Mouse (Mus musculus) CH12.LX (cell line): ENCODE measurements at regions not wholly inside any gene's neighbourhood (a gene's known extent, or its start where the extent isn't known, plus 50 kb on each side); places are given as distances from the start of the nearest gene placed in this dataset.

Source experiments
- DNase-seq: peaks from one replicate; pipeline ENCODE4 v3.0.0-alpha.2; 2013; ENCODE audit errors: extremely low read depth
- H3K27ac ChIP-seq: 2 replicates; pipeline ENCODE4 v1.5.1; 2012; ENCODE audit warnings: low read depth, mild to moderate bottlenecking, control low read depth, moderate library complexity; ENCODE audit not compliant: insufficient read depth
- H3K27me3 ChIP-seq: replicated peaks from 2 replicates; pipeline ENCODE3; 2012; ENCODE audit warnings: inconsistent platforms
- H3K36me3 ChIP-seq, 2 experiments: replicated peaks in 1 of 2; 2 replicates each; pipeline versions ENCODE3 to v1.6.1; 2012; ENCODE audit warnings: inconsistent platforms in 1 of 2, low read length in 1 of 2, mild to moderate bottlenecking in 1 of 2, mixed read lengths in 1 of 2, moderate library complexity in 1 of 2; ENCODE audit not compliant: control insufficient read depth in 1 of 2, insufficient read depth in 1 of 2
- H3K4me1 ChIP-seq, 2 experiments: 2 replicates each; pipeline ENCODE4 v1.6.1; 2012; ENCODE audit warnings: inconsistent platforms in 1 of 2, moderate library complexity in 1 of 2; ENCODE audit not compliant: insufficient read depth in 2 of 2, control insufficient read depth in 1 of 2
- H3K4me2 ChIP-seq: 2 replicates; pipeline ENCODE4 v1.6.1; 2012; ENCODE audit warnings: low read depth, mild to moderate bottlenecking, control low read depth; ENCODE audit not compliant: poor library complexity, insufficient read depth, severe bottlenecking
- H3K4me3 ChIP-seq, 3 experiments: fragments of 150-350 bp in 1 of 3; sonication (generic) in 1 of 3; replicated peaks in 1 of 3; 2 replicates each; pipeline versions ENCODE3 to v1.5.1; 2011 to 2012; ENCODE audit warnings: low read depth in 2 of 3, low read length in 2 of 3, mild to moderate bottlenecking in 2 of 3, moderate library complexity in 2 of 3, control low read depth in 1 of 3, improper control_type of control experiment in 1 of 3, inconsistent platforms in 1 of 3, mixed read lengths in 1 of 3; ENCODE audit not compliant: poor library complexity in 1 of 3
- H3K79me2 ChIP-seq: replicated peaks from 2 replicates; pipeline ENCODE4 v1.6.1; 2012; ENCODE audit warnings: mild to moderate bottlenecking, moderate library complexity; ENCODE audit not compliant: control insufficient read depth, poor library complexity, insufficient read depth, severe bottlenecking; ENCODE audit errors: extremely low read depth
- H3K9ac ChIP-seq: 2 replicates; pipeline ENCODE4 v1.6.1; 2012; ENCODE audit warnings: low read depth, mild to moderate bottlenecking, control low read depth, moderate library complexity; ENCODE audit not compliant: insufficient read depth
- H3K9me3 ChIP-seq: replicated peaks from 2 replicates; pipeline ENCODE3; 2012; ENCODE audit warnings: low read length, inconsistent platforms, mixed read lengths
- CTCF ChIP-seq, 2 experiments: IDR thresholded peaks in 1 of 2; conservative IDR thresholded peaks in 1 of 2; 2 replicates each; pipeline ENCODE4 v1.5.1; 2011 to 2012; ENCODE audit warnings: low read depth in 2 of 2, low read length in 2 of 2, improper control_type of control experiment in 1 of 2, inconsistent platforms in 1 of 2, mild to moderate bottlenecking in 1 of 2, moderate library complexity in 1 of 2
- ELF1 ChIP-seq: IDR thresholded peaks from 2 replicates; pipeline ENCODE4 v1.6.1; 2014; ENCODE audit warnings: low read depth, mild to moderate bottlenecking, inconsistent platforms, low read length, improper control_type of control experiment
- ETS1 ChIP-seq: conservative IDR thresholded peaks from 2 replicates; pipeline ENCODE4 v1.6.1; 2012; ENCODE audit warnings: low read depth, mild to moderate bottlenecking, inconsistent platforms, low read length, improper control_type of control experiment, moderate library complexity
- HCFC1 ChIP-seq: IDR thresholded peaks from 2 replicates; pipeline ENCODE4 v1.6.1; 2012; ENCODE audit warnings: low read depth, mild to moderate bottlenecking, inconsistent platforms, low read length, improper control_type of control experiment
- JUN ChIP-seq: IDR thresholded peaks from 2 replicates; pipeline ENCODE4 v1.6.1; 2011; ENCODE audit warnings: low read depth, mild to moderate bottlenecking, low read length, improper control_type of control experiment, moderate library complexity; ENCODE audit not compliant: insufficient read depth
- MAFK ChIP-seq: IDR thresholded peaks from 2 replicates; pipeline ENCODE4 v1.6.1; 2011; ENCODE audit warnings: low read length, improper control_type of control experiment; ENCODE audit not compliant: insufficient replicate concordance
- MAX ChIP-seq: IDR thresholded peaks from 2 replicates; pipeline ENCODE4 v1.6.1; 2011; ENCODE audit warnings: low read length, improper control_type of control experiment
- MXI1 ChIP-seq: IDR thresholded peaks from 2 replicates; pipeline ENCODE4 v1.6.1; 2011; ENCODE audit warnings: mild to moderate bottlenecking, low read depth, low read length, improper control_type of control experiment
- MYC ChIP-seq: IDR thresholded peaks from 2 replicates; pipeline ENCODE4 v1.6.1; 2011; ENCODE audit warnings: low read depth, mild to moderate bottlenecking, improper control_type of control experiment, low read length
- POLR2A ChIP-seq: IDR thresholded peaks from 2 replicates; pipeline ENCODE4 v1.6.1; 2011; ENCODE audit warnings: low read depth, mild to moderate bottlenecking, improper control_type of control experiment, low read length
- TCF12 ChIP-seq: IDR thresholded peaks from 2 replicates; pipeline ENCODE4 v1.6.1; 2014; ENCODE audit warnings: low read depth, mild to moderate bottlenecking, inconsistent platforms, low read length, improper control_type of control experiment
- USF2 ChIP-seq: conservative IDR thresholded peaks from 2 replicates; pipeline ENCODE4 v1.6.1; 2011; ENCODE audit warnings: low read depth, low read length, improper control_type of control experiment
- ZC3H11A ChIP-seq: IDR thresholded peaks from 2 replicates; pipeline ENCODE4 v1.6.1; 2012; ENCODE audit warnings: low read depth, mild to moderate bottlenecking, inconsistent platforms, low read length, improper control_type of control experiment
- ZNF384 ChIP-seq: IDR thresholded peaks from 2 replicates; pipeline ENCODE4 v1.6.1; 2012; ENCODE audit warnings: low read depth, low read length, improper control_type of control experiment, inconsistent platforms
- dilution Hi-C: fragments of 300-500 bp; cut with MboI; formaldehyde crosslinking; loops from 2 replicates; pipeline ENCODE4 v1.14.3; 2020; ENCODE audit warnings: low sequenced_read_pairs; ENCODE audit not compliant: extremely low pct_unique_long_range_greater_than_20kb, extremely low pct_ligation_motif_present
- in situ Hi-C: fragments of 300-500 bp; cut with MboI; formaldehyde crosslinking; loops from 3 replicates; pipeline ENCODE4 v1.14.3; 2019; ENCODE audit warnings: low sequenced_read_pairs, low pct_ligation_motif_present, low pct_unique_long_range_greater_than_20kb, mixed read lengths

DNA sequence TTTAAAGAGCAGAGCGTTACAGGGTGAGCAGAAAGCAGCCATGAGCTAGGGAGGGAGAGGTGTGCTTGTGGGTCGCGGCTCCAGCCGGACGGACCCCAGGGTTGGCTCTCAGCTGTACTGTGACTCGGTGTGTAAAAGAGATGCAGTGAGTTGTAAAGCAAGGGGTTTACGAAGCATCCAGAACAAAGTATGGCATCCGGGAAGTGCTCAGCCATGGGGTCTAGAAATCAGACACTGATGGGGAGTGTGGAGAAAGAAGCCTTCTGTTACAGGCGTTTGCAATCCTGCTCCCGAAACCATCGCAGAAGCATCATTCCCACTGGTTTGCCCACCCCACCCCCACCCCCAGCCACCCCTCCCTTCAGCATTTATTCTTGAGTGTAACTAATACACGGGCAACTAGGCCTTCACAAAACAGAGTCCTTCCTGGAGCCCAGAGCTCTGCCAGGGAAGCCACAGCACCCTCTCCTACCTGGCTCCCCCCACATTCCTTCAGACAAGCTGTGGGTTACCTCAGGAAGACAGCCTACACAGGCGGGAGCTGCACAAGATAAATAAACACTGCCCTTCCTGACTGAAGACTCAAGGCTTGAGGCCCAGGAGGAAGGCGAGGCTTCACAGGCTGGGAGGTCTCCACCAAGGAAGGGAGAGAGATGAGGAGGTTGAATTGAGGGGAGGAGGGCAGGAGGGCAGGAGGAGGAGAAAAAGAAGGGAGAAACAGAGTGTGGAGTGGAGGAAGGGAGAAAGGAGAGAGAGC is 133.1 kb downstream of the Nufip1 start:
- no peak overlapping the region for H3K4me2 ChIP-seq
- H3K36me3 ChIP-seq = no peaks in the 10 kb centered on the region
- H3K27me3 ChIP-seq = no peaks in the 10 kb centered on the region
- in situ Hi-C loops = loop anchor here (10.0 kb wide), 1 partner anchor 69 kb away; no protein-coding TSS in a partner anchor
- no peaks in the 10 kb centered on the region for H3K79me2 ChIP-seq
- peaks cover 4% of the 10 kb centered on the region for H3K9me3 ChIP-seq
- no peaks in the 10 kb centered on the region for H3K4me1 ChIP-seq
- H3K4me3 ChIP-seq = no peak overlapping the region
- DNase-seq = no peak
- H3K9ac ChIP-seq = no peak overlapping the region
- TF ChIP-seq MXI1 = no peak
- no peak for TF ChIP-seq POLR2A
- no peak for TF ChIP-seq JUN
- no peak for TF ChIP-seq ZNF384
- TF ChIP-seq MYC = no peak
- TF ChIP-seq CTCF (conservative IDR thresholded peaks at IDR 0.05 in 1 of 2, IDR thresholded peaks at IDR 0.05 in 1 of 2; ENCODE audit: low read depth in 2 of 2, low read length in 2 of 2) = no peak
- no peak for TF ChIP-seq MAX
- TF ChIP-seq ETS1 = no peak
- TF ChIP-seq MAFK = no peak
- no peak for TF ChIP-seq USF2
- TF ChIP-seq HCFC1 = no peak
- TF ChIP-seq ELF1 = no peak
- no peak overlapping the region for H3K27ac ChIP-seq
- dilution Hi-C loops = no loop called here

DNA sequence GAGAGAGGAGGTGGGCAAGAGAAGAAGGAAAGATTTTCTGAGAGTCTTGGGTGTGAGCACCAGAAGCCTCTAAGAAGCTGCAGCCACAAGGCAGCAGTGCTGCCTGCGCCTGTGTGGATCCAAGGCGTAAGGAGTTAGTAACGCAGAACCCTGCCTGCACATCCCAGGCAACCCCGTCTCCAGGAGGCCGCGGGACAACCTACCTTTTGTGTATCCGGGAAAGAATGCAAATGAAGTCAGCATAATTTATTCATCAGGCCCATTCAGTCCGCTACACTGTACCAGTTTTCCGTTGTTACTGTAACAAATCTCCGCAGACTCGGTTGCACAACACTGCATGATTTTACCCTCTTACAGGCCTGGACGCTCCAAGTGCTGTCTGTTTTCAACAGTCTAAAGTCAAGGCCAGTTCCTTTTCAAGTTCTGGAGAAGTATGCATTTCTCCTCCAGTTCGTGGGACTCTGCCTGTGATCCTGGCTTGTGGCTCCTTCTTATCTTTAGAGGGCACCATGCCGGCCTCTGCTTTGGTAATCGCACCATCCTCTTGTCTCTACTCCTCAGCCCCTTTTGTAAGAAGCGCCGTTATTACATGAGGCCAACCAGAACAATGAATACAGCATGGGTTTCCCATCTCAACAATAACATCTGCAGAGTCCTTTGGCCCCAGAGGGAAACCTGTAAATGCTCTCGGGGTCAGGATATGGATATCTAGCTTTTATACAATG is 133.8 kb downstream of the Nufip1 start:
- in situ Hi-C loops = loop anchor here (10.0 kb wide), 1 partner anchor 70 kb away; no protein-coding TSS in a partner anchor
- Histone ChIP-seq H3K9ac (no peak overlapping the region), H3K4me2 (no peak overlapping the region), H3K79me2 (no peaks in the 10 kb centered on the region), H3K36me3 (no peaks in the 10 kb centered on the region), H3K4me1 (no peaks in the 10 kb centered on the region), H3K4me3 (no peak overlapping the region), H3K27me3 (no peaks in the 10 kb centered on the region), H3K9me3 (peaks cover 4% of the 10 kb centered on the region), H3K27ac (no peak overlapping the region)
- dilution Hi-C loops = no loop called here
- no peak for DNase-seq
- TF ChIP-seq ZNF384 (no peak), TCF12 (no peak), JUN (no peak), ZC3H11A (no peak)
